Mouse (Mus musculus): Measurements from ENCODE around the gene Creb3l2. TPM values are rescaled to one million over a fixed set of nuclear protein-coding genes. Genes with fewer than 3 reads are reported as not detected.

Gene Creb3l2
- polyA plus RNA-seq, 1 experiment from 2014 or later = 2.7 TPM

DNA sequence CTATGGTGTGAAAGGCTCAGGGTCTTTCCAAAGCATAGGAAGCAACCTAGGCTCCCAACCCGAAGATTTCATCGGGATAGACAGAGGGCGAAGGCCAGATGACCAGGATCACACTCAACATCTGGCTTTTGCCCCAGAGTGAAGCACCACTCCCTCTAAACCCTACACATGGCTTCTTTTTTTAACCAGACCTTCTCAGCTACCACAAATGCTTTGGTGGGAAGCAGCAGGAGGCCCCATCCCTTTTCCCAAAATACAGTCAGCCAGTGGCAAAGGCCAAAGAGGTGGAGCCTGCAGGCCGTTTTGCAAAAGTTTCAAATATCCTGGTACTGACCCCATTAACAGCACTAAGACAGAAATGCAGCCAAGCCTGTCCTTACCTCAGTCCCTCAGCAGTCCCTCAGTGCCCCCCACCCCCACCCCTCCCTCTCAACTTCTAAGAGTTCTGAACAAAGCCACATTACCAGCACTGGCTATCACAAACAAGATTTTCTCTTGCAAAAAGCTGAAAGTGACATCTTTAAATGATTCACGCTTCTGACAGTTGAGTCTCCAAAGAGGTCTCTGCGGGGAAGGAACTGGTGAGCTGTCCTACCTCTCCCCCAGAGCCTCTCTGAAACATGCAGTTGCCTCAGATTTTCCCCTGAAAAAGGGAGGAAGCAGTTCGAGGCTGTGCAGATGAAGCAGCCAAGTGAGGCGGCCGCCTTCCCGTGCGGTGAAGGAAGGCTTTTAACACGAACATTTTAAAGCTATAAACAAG, 1.3 kb downstream of the Creb3l2 start:
- no peak for ATAC-seq (ENCODE audit: low read depth)
- 14% methylated on average over 12 of the region's 12 CpGs for WGBS (ENCODE audit: insufficient replicate concordance)
- peak overlapping the region; percentile 83 for H3K4me3 ChIP-seq (replicated peaks)

DNA sequence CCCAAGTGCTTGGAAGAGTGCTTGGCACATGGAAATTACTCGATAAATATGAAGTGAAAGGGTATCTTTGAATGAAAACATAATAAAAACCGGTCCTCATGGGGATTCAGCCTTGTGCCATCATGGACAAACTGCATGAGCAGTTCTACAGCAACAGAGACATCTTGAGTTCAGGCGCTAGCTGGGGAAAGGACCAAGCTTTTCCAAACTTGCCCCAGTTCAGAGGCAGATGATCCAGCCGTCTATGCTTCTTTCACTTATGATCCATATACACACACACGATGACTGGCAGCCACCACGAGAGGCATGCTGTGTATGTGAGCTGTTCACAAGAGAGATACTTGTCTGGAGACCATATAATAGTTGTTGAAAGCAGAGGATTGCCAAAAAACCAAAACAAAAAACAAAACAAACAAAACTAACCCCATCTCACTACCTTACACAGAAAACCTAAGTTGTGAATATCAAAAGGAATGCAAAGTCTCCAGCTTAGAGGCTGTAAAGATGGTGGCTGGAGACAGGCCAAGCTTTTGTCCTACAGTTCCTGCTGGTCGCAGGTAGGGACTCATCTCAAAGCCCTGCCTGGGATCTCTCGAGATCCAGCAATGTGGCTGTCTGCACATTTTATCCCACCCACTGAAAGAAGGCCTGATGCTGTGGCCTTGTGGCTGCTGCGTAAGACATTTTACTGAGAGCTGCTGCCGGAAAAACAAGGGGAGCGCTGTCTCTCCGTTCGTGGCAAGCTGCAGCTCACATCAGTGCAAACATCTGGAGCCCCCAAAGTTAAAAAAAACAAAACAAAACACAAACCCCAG, 2.1 kb downstream of the Creb3l2 start:
- ATAC-seq (ENCODE audit: low read depth) (no peak), DNase-seq (no peak)
- H3K9me3 ChIP-seq (replicated peaks) = no peaks in the 10 kb centered on the region
- 63% methylated on average over 13 of the region's 13 CpGs for WGBS (ENCODE audit: insufficient replicate concordance)
- peak overlapping the region; percentile 11; the same call in 1 of the 2 replicates for H3K27ac ChIP-seq
- H3K4me2 ChIP-seq = peak overlapping the region; percentile 89
- H3K36me3 ChIP-seq = no peaks in the 10 kb centered on the region
- H3K4me3 ChIP-seq (replicated peaks) = peak overlapping the region; percentile 83
- peaks cover 41% of the 10 kb centered on the region for H3K4me1 ChIP-seq (replicated peaks)
- H3K27me3 ChIP-seq = no peaks in the 10 kb centered on the region
- peak overlapping the region; percentile 82; the same call in 1 of the 2 replicates for H3K9ac ChIP-seq

More for the DNA sequence above, 1.3 kb downstream of the Creb3l2 start:
- H3K27me3 ChIP-seq = no peaks in the 10 kb centered on the region
- DNase-seq = no peak
- peaks cover 33% of the 10 kb centered on the region for H3K4me1 ChIP-seq (replicated peaks)
- H3K36me3 ChIP-seq = no peaks in the 10 kb centered on the region
- H3K9me3 ChIP-seq (replicated peaks) = no peaks in the 10 kb centered on the region
- H3K27ac ChIP-seq = peak overlapping the region; percentile 11
- H3K4me2 ChIP-seq = peak overlapping the region; percentile 89
- H3K9ac ChIP-seq = peak overlapping the region; percentile 82

GRCm38 (mm10) chr6:37438510-37438909, 3.4 kb downstream of the Creb3l2 start:
- Histone ChIP-seq H3K27ac (no peak overlapping the region), H3K4me2 (no peak overlapping the region), H3K36me3 (no peaks in the 10 kb centered on the region)

GRCm38 (mm10) chr6:37437086-37437485, 4.9 kb downstream of the Creb3l2 start:
- no peaks in the 10 kb centered on the region for H3K9me3 ChIP-seq (replicated peaks)
- H3K9ac ChIP-seq = no peak overlapping the region
- H3K4me2 ChIP-seq = no peak overlapping the region
- 80% methylated on average over 13 of the region's 13 CpGs for WGBS (ENCODE audit: insufficient replicate concordance)
- no peak overlapping the region for H3K27ac ChIP-seq
- peaks cover 52% of the 10 kb centered on the region for H3K4me1 ChIP-seq (replicated peaks)
- no peaks in the 10 kb centered on the region for H3K36me3 ChIP-seq
- no peaks in the 10 kb centered on the region for H3K27me3 ChIP-seq
- DNase-seq (no peak), ATAC-seq (ENCODE audit: low read depth) (no peak)
- no peak overlapping the region for H3K4me3 ChIP-seq (replicated peaks)

More at GRCm38 (mm10) chr6:37438510-37438909, 3.4 kb downstream of the Creb3l2 start:
- DNase-seq = no peak
- no peaks in the 10 kb centered on the region for H3K27me3 ChIP-seq
- H3K4me3 ChIP-seq (replicated peaks) = no peak overlapping the region
- ATAC-seq (ENCODE audit: low read depth) = no peak
- H3K4me1 ChIP-seq (replicated peaks) = peaks cover 52% of the 10 kb centered on the region
- H3K9ac ChIP-seq = no peak overlapping the region
- no peaks in the 10 kb centered on the region for H3K9me3 ChIP-seq (replicated peaks)
- WGBS (ENCODE audit: insufficient replicate concordance) = 87% methylated on average over 3 of the region's 3 CpGs

GRCm38 (mm10) chr6:37435391-37435790, 6.6 kb downstream of the Creb3l2 start:
- Histone ChIP-seq H3K27me3 (no peaks in the 10 kb centered on the region), H3K36me3 (no peaks in the 10 kb centered on the region), H3K4me3 (replicated peaks) (no peak overlapping the region), H3K9ac (no peak overlapping the region), H3K27ac (peak overlapping the region; percentile 16), H3K9me3 (replicated peaks) (no peaks in the 10 kb centered on the region), H3K4me2 (no peak overlapping the region), H3K4me1 (replicated peaks) (peaks cover 54% of the 10 kb centered on the region)
- ATAC-seq (ENCODE audit: low read depth) (no peak), DNase-seq (no peak)
- WGBS (ENCODE audit: insufficient replicate concordance) = 45% methylated on average over 6 of the region's 6 CpGs

GRCm38 (mm10) chr6:37429849-37430470, 12.0 kb downstream of the Creb3l2 start:
- WGBS (ENCODE audit: insufficient replicate concordance) = 89% methylated on average over 3 of the region's 3 CpGs
- ATAC-seq (ENCODE audit: low read depth) (no peak), DNase-seq (no peak)
- Histone ChIP-seq H3K4me1 (replicated peaks) (peaks cover 68% of the 10 kb centered on the region), H3K27ac (peak overlapping the region; percentile 77), H3K27me3 (no peaks in the 10 kb centered on the region), H3K9ac (no peak overlapping the region), H3K9me3 (replicated peaks) (no peaks in the 10 kb centered on the region), H3K36me3 (no peaks in the 10 kb centered on the region), H3K4me3 (replicated peaks) (no peak overlapping the region), H3K4me2 (no peak overlapping the region)

GRCm38 (mm10) chr6:37428947-37429346, 13.0 kb downstream of the Creb3l2 start:
- 59% methylated on average over 8 of the region's 8 CpGs for WGBS (ENCODE audit: insufficient replicate concordance)
- Histone ChIP-seq H3K9ac (no peak overlapping the region), H3K27ac (no peak overlapping the region), H3K36me3 (no peaks in the 10 kb centered on the region), H3K4me1 (replicated peaks) (peaks cover 57% of the 10 kb centered on the region), H3K4me2 (no peak overlapping the region), H3K4me3 (replicated peaks) (no peak overlapping the region), H3K27me3 (no peaks in the 10 kb centered on the region), H3K9me3 (replicated peaks) (no peaks in the 10 kb centered on the region)
- ATAC-seq (ENCODE audit: low read depth) (no peak), DNase-seq (no peak)

- Histone ChIP-seq H3K27me3 (no peaks in the 10 kb centered on the region), H3K9ac (no peak overlapping the region), H3K27ac (no peak overlapping the region), H3K4me2 (no peak overlapping the region), H3K4me3 (replicated peaks) (no peak overlapping the region), H3K9me3 (replicated peaks) (no peaks in the 10 kb centered on the region), H3K36me3 (no peaks in the 10 kb centered on the region), H3K4me1 (replicated peaks) (peaks cover 56% of the 10 kb centered on the region)
- DNase-seq (no peak), ATAC-seq (ENCODE audit: low read depth) (no peak)
- 53% methylated on average over 11 of the region's 11 CpGs for WGBS (ENCODE audit: insufficient replicate concordance)
Observed at GRCm38 (mm10) chr6:37428044-37428443, 13.9 kb downstream of the Creb3l2 start.

DNA sequence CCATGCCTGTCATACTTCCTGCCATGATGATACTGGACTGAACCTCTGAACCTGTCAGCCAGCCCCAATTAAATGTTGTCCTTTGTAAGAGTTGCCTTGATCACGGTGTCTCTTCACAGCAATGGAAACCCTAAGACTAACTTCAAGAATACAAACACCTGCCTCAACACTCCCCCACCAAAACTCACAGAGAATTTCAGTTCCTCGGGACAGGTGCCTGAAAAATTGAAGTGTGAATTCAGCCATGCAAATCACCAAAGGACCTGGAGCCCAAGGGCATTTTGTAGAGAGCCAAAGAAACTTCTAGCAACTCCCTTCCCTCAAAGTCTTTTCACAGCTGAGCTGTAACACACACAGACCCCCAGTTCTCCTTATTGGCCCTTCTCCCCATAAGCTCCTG, 15.3 kb downstream of the Creb3l2 start:
- DNase-seq = no peak
- no peak overlapping the region for H3K9ac ChIP-seq
- no peaks in the 10 kb centered on the region for H3K9me3 ChIP-seq (replicated peaks)
- ATAC-seq (ENCODE audit: low read depth) = no peak
- H3K36me3 ChIP-seq = no peaks in the 10 kb centered on the region
- no peak overlapping the region for H3K4me2 ChIP-seq
- no peaks in the 10 kb centered on the region for H3K27me3 ChIP-seq
- H3K27ac ChIP-seq = no peak overlapping the region
- peaks cover 53% of the 10 kb centered on the region for H3K4me1 ChIP-seq (replicated peaks)
- no peak overlapping the region for H3K4me3 ChIP-seq (replicated peaks)
- WGBS (ENCODE audit: insufficient replicate concordance) = 60% methylated on average over 2 of the region's 2 CpGs

- H3K4me1 ChIP-seq (replicated peaks) = peaks cover 47% of the 10 kb centered on the region
- H3K27ac ChIP-seq = no peak overlapping the region
- no peaks in the 10 kb centered on the region for H3K9me3 ChIP-seq (replicated peaks)
- 42% methylated on average over 3 of the region's 3 CpGs for WGBS (ENCODE audit: insufficient replicate concordance)
- no peaks in the 10 kb centered on the region for H3K27me3 ChIP-seq
- H3K4me3 ChIP-seq (replicated peaks) = no peak overlapping the region
- no peak for DNase-seq
- ATAC-seq (ENCODE audit: low read depth) = no peak
- H3K9ac ChIP-seq = no peak overlapping the region
- no peak overlapping the region for H3K4me2 ChIP-seq
- H3K36me3 ChIP-seq = no peaks in the 10 kb centered on the region
Observed at GRCm38 (mm10) chr6:37425833-37426232, 16.1 kb downstream of the Creb3l2 start.

GRCm38 (mm10) chr6:37425075-37425474, 16.9 kb downstream of the Creb3l2 start:
- Histone ChIP-seq H3K27ac (no peak overlapping the region), H3K4me3 (replicated peaks) (no peak overlapping the region), H3K4me1 (replicated peaks) (peaks cover 43% of the 10 kb centered on the region), H3K9ac (no peak overlapping the region), H3K4me2 (no peak overlapping the region), H3K36me3 (no peaks in the 10 kb centered on the region), H3K27me3 (no peaks in the 10 kb centered on the region), H3K9me3 (replicated peaks) (no peaks in the 10 kb centered on the region)
- DNase-seq (no peak), ATAC-seq (ENCODE audit: low read depth) (no peak)
- WGBS (ENCODE audit: insufficient replicate concordance) = 60% methylated on average over 3 of the region's 3 CpGs
